Mouse (Mus musculus): ENCODE measurements at regions not wholly inside any gene's neighbourhood (a gene's known extent, or its start where the extent isn't known, plus 50 kb on each side); places are given as distances from the start of the nearest gene placed in this dataset.

GRCm38 (mm10) chr8:12214205-12215019, 64.2 kb upstream of the A230072I06Rik start:
- TF ChIP-seq USF1 (IDR thresholded peaks at IDR 0.05; ENCODE audit: low read depth) (no peak), POLR2A (IDR thresholded peaks at IDR 0.05; ENCODE audit: insufficient read length, low read depth) (no peak), MYOD1 (IDR thresholded peaks at IDR 0.05; ENCODE audit: control insufficient read depth in 1 of 3, insufficient read length in 2 of 3, low read depth in 2 of 3) (no peak), E2F4 (IDR thresholded peaks at IDR 0.05; ENCODE audit: insufficient read depth) (no peak), POLR2AphosphoS2 (IDR thresholded peaks at IDR 0.05; ENCODE audit: insufficient read length, low read depth) (no peak), CEBPB (IDR thresholded peaks at IDR 0.05; ENCODE audit: insufficient read depth, poor library complexity, severe bottlenecking) (no peak), MAX (IDR thresholded peaks at IDR 0.05; ENCODE audit: low read depth) (no peak), REST (IDR thresholded peaks at IDR 0.05; ENCODE audit: insufficient read depth, insufficient read length) (no peak), TCF3 (IDR thresholded peaks at IDR 0.05; ENCODE audit: insufficient read length, low read depth) (no peak), MYOG (IDR thresholded peaks at IDR 0.05; ENCODE audit: control insufficient read depth in 1 of 3, insufficient read depth in 1 of 3, insufficient read length in 2 of 3, low read depth in 2 of 3) (no peak), TCF12 (IDR thresholded peaks at IDR 0.05; ENCODE audit: insufficient read depth, poor library complexity, severe bottlenecking) (no peak), SRF (IDR thresholded peaks at IDR 0.05; ENCODE audit: control insufficient read depth, insufficient read length, low read depth) (no peak)
- Histone ChIP-seq H3ac (ENCODE audit: control insufficient read depth, insufficient read length) (no peak overlapping the region), H3K4me2 (ENCODE audit: low read depth) (no peak overlapping the region), H3K4me3 (no peak overlapping the region), H3K27me3 (ENCODE audit: control insufficient read depth, insufficient read depth, insufficient read length) (peaks cover 6% of the 10 kb centered on the region), H3K79me2 (ENCODE audit: control insufficient read depth, insufficient read depth) (no peaks in the 10 kb centered on the region), H3K36me3 (ENCODE audit: control insufficient read depth, insufficient read depth) (no peaks in the 10 kb centered on the region)

GRCm38 (mm10) chr8:12221506-12221905, 57.1 kb upstream of the A230072I06Rik start:
- TF ChIP-seq REST (IDR thresholded peaks at IDR 0.05; ENCODE audit: insufficient read depth, insufficient read length) = no peak
- no peak for TF ChIP-seq USF1 (IDR thresholded peaks at IDR 0.05; ENCODE audit: low read depth)
- TF ChIP-seq MYOD1 (IDR thresholded peaks at IDR 0.05; ENCODE audit: control insufficient read depth in 1 of 3, insufficient read length in 2 of 3, low read depth in 2 of 3) = no peak
- TF ChIP-seq TCF12 (IDR thresholded peaks at IDR 0.05; ENCODE audit: insufficient read depth, poor library complexity, severe bottlenecking) = no peak
- TF ChIP-seq TCF3 (IDR thresholded peaks at IDR 0.05; ENCODE audit: insufficient read length, low read depth) = no peak
- no peak for TF ChIP-seq MYOG (IDR thresholded peaks at IDR 0.05; ENCODE audit: control insufficient read depth in 1 of 3, insufficient read depth in 1 of 3, insufficient read length in 2 of 3, low read depth in 2 of 3)
- TF ChIP-seq POLR2AphosphoS2 (IDR thresholded peaks at IDR 0.05; ENCODE audit: insufficient read length, low read depth) = no peak
- no peak for TF ChIP-seq E2F4 (IDR thresholded peaks at IDR 0.05; ENCODE audit: insufficient read depth)
- no peak for TF ChIP-seq POLR2A (IDR thresholded peaks at IDR 0.05; ENCODE audit: insufficient read length, low read depth)
- TF ChIP-seq CEBPB (IDR thresholded peaks at IDR 0.05; ENCODE audit: insufficient read depth, poor library complexity, severe bottlenecking) = no peak
- TF ChIP-seq SRF (IDR thresholded peaks at IDR 0.05; ENCODE audit: control insufficient read depth, insufficient read length, low read depth) = no peak
- TF ChIP-seq MAX (IDR thresholded peaks at IDR 0.05; ENCODE audit: low read depth) = no peak
- peaks cover 9% of the 10 kb centered on the region for H3K27me3 ChIP-seq (ENCODE audit: control insufficient read depth, insufficient read depth, insufficient read length)

GRCm38 (mm10) chr8:12223376-12223775, 55.2 kb upstream of the A230072I06Rik start:
- H3ac ChIP-seq (ENCODE audit: control insufficient read depth, insufficient read length) = no peak overlapping the region
- H3K79me2 ChIP-seq (ENCODE audit: control insufficient read depth, insufficient read depth) = no peaks in the 10 kb centered on the region
- no peak overlapping the region for H3K4me3 ChIP-seq
- H3K27me3 ChIP-seq (ENCODE audit: control insufficient read depth, insufficient read depth, insufficient read length) = peaks cover 9% of the 10 kb centered on the region
- no peak overlapping the region for H3K4me2 ChIP-seq (ENCODE audit: low read depth)
- no peaks in the 10 kb centered on the region for H3K36me3 ChIP-seq (ENCODE audit: control insufficient read depth, insufficient read depth)
- TF ChIP-seq POLR2AphosphoS2 (IDR thresholded peaks at IDR 0.05; ENCODE audit: insufficient read length, low read depth) (no peak), TCF3 (IDR thresholded peaks at IDR 0.05; ENCODE audit: insufficient read length, low read depth) (no peak), USF1 (IDR thresholded peaks at IDR 0.05; ENCODE audit: low read depth) (no peak), REST (IDR thresholded peaks at IDR 0.05; ENCODE audit: insufficient read depth, insufficient read length) (no peak), POLR2A (IDR thresholded peaks at IDR 0.05; ENCODE audit: insufficient read length, low read depth) (no peak), E2F4 (IDR thresholded peaks at IDR 0.05; ENCODE audit: insufficient read depth) (no peak), SRF (IDR thresholded peaks at IDR 0.05; ENCODE audit: control insufficient read depth, insufficient read length, low read depth) (no peak), MYOD1 (IDR thresholded peaks at IDR 0.05; ENCODE audit: control insufficient read depth in 1 of 3, insufficient read length in 2 of 3, low read depth in 2 of 3) (no peak), MYOG (IDR thresholded peaks at IDR 0.05; ENCODE audit: control insufficient read depth in 1 of 3, insufficient read depth in 1 of 3, insufficient read length in 2 of 3, low read depth in 2 of 3) (no peak), MAX (IDR thresholded peaks at IDR 0.05; ENCODE audit: low read depth) (no peak), TCF12 (IDR thresholded peaks at IDR 0.05; ENCODE audit: insufficient read depth, poor library complexity, severe bottlenecking) (no peak), CEBPB (IDR thresholded peaks at IDR 0.05; ENCODE audit: insufficient read depth, poor library complexity, severe bottlenecking) (no peak)

More at GRCm38 (mm10) chr8:12221506-12221905, 57.1 kb upstream of the A230072I06Rik start:
- no peaks in the 10 kb centered on the region for H3K79me2 ChIP-seq (ENCODE audit: control insufficient read depth, insufficient read depth)
- no peaks in the 10 kb centered on the region for H3K36me3 ChIP-seq (ENCODE audit: control insufficient read depth, insufficient read depth)
- H3K4me2 ChIP-seq (ENCODE audit: low read depth) = no peak overlapping the region
- no peak overlapping the region for H3K4me3 ChIP-seq
- no peak overlapping the region for H3ac ChIP-seq (ENCODE audit: control insufficient read depth, insufficient read length)
